In genomic region chr6:89498764-89499516, GRCm38 (mm10) we compare ENCODE assay signal across 9 mouse cellular contexts.
A peak's percentile ranks its signal among the peaks of the same experiment; 100 is the strongest.
DNase-seq lines count a peak whose midpoint lies in the region; ATAC-seq and TF ChIP-seq lines count a peak whose summit lies in the region.
"Had no signal": no experiment of that assay in that cellular context is flagged by ENCODE, and none has a peak within 500 bp of the region (broad histone marks: within the 10 kb centered on the region; RNA-seq: fewer than 3 reads in every experiment).

No protein-coding gene starts in this region.

- H3K27ac ChIP-seq in gastrocnemius, adult 2 months, result peak overlapping the region; percentile 6; the same call in 1 of the 2 replicates
- H3K27ac ChIP-seq: lung, embryonic 15.5 days had no signal

- ATAC-seq in megakaryocyte progenitor cell, adult 5-6 weeks (replicated peaks; ENCODE audit: poor library complexity), result no peak

- TF ChIP-seq CTCF in gastrocnemius, adult 2 months (IDR thresholded peaks at IDR 0.05), result no peak

- H3K4me3 ChIP-seq in gastrocnemius, adult 2 months, result no peak overlapping the region
- H3K4me3 ChIP-seq: lung, embryonic 15.5 days had no signal

- DNase-seq in gastrocnemius, adult 2 months, result peak; percentile 28
- no peak for DNase-seq in gastrocnemius, adult 8-10 months (ENCODE audit: low spot score in 2 of 2)
- peak; percentile 8 for DNase-seq in ovary, postnatal 14 days (ENCODE audit: low spot score)
- DNase-seq in ovary, adult 18-20 months (ENCODE audit: low spot score), result no peak
- peak; percentile 42 for DNase-seq in layer of hippocampus, adult 9-10 months (ENCODE audit: low spot score)
- DNase-seq in skeletal muscle tissue, adult 2 months (ENCODE audit: low read depth, low spot score), result peak; percentile 14
- no peak for DNase-seq in natural killer cell, adult 2 months (ENCODE audit: low spot score in 2 of 2)

- intact Hi-C loops in gastrocnemius, adult 2 months (cut with DNase I), result no loop called here

Comparison
In these comparisons a context has a peak if more than half of its experiments do, and no peak if none do; other contexts are left out.
1. DNase-seq: peak in gastrocnemius, adult 2 months (single experiment), ovary, postnatal 14 days (single experiment), layer of hippocampus, adult 9-10 months (single experiment) and skeletal muscle tissue, adult 2 months (single experiment); none in gastrocnemius, adult 8-10 months (0 of 2), ovary, adult 18-20 months (single experiment) and natural killer cell, adult 2 months (0 of 2).